Mouse (Mus musculus) brain, adult 2 months (tissue): ENCODE data around the gene Rnf113a2.
A peak's percentile ranks its signal among the peaks of the same experiment; 100 is the strongest.

Source experiments
- DNase-seq: peaks from one replicate; pipeline ENCODE4 v3.0.0; 2011; ENCODE audit warnings: low read depth, low spot score

Gene Rnf113a2

DNA sequence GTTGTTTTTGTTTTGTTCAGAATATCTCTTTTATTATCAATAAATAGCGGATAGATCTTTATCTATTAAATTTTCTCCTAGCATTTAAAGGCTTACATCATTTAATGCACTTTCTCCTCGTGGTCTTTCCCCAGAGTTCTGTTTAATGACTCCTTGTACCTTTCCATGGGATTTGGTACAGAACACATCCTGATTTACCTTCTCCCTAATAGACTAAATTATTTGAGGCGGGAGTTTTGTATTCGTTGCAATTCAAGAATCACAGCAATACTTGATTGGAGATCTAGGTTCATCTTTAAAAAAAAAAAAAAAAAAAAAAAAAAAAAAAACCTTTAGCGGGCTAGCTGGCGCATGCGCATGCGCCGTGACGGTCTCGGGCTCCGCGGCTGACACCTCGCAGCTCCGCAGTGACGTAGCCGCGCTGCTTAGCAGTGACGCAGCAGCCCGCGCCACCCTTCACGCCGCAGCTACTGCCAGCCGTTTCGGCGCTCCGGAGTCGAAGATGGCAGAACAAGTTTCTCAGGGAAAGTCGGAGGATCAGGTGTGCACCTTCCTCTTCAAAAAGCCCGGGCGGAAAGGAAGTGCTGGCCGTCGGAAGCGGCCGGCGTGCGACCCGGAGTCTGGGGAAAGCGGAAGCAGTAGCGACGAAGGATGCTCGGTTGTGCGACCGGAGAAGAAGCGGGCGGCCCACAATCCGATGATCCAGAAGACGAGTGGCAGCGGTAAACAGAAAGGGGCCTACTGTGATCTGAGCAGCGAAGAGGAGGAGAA, at the start of gene Rnf113a2:
Rnf113a2 (plus strand) TSS at position 363 of the 771 bp plus-strand sequence.
- DNase-seq, result peak; percentile 95

DNA sequence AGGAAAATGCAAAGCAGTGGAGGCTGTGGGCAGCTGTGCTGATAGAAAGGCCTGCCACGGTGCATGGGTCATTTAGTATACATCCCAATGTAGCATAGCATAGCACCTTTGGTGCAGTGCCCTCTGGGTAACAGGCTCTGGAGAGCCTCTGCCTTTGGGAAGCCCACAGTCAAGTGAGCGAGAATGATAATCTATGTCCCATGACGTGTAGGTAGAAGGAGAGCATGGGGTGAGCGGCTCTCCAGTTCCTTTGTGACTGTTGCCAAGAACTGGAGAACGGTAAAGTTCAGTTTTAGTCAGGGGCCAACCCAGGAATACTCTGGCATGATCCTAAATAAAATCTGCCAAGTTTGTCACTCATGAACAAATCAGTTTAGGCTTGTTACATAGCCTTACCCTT, 45.3 kb upstream of the Rnf113a2 start:
- no peak for DNase-seq

DNA sequence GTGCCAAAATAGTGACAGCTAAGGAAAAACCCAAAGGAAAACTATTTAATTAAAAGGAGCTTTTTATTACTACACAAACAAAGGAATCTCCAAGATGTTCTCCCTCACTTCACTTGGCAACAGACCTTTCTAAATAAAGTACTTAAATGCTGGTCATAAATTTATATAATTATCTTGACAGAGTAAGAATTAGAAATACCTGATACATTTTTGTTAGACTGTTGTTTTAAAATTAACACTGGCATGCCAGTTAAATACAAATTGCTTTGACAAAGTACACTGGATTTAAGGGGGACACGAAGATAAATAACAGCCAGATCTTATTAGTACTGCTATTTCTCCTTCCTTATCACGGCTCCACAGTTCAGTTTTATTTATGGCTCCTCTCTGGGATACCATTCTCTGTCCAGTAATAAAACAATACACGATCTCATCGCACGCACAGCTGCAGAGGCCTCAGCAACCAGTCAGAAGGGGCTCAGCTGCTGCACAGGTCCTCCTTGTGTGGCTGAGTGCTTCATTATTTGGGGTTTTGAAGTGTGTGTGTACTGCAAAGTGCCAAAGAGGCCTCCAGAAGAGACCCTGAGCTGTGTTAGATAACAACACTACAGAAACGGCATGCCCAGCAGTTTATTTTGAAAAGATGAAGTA, 43.0 kb upstream of the Rnf113a2 start:
- peak; percentile 61 for DNase-seq

DNA sequence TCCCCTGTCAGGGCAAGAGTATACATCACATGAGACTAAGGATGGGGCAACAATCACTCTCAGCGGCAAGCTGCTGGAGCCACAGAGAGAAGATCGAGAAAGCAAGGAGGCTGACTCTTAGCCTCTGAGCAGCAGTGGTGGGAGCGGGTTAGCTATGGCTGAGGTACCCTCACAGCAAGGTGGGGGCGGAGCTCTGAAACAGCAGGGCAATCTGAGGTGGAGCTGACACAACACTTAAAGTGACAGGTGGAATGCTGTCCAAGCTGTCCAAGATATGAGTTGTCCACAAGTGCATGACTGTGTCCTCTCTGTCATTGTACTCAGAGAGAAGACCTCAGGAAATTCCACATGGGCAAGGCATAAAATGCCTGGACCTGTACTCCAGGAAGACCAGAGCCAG, 34.6 kb upstream of the Rnf113a2 start:
- no peak for DNase-seq

DNA sequence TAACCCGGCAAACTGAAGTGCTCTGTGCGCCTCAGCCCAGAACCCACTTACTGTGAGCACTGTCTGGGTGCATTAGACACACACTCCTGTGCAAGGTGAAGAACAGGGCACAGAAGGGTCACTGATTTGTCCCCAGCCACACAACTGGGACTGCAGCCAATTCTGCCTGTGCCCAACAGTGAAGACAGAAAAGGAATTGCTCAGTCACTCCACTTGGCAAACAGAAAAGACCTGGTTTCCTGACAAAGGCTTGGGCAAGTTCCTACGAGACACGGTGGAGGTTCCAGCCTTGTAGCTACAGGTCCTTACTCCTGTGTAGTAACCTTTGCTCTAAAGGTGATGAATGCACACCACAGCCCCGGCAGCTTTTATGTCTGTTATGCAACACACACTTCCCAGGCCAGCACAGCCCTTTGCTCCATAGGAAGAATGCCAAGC, 32.3 kb upstream of the Rnf113a2 start:
- peak; percentile 40 for DNase-seq

DNA sequence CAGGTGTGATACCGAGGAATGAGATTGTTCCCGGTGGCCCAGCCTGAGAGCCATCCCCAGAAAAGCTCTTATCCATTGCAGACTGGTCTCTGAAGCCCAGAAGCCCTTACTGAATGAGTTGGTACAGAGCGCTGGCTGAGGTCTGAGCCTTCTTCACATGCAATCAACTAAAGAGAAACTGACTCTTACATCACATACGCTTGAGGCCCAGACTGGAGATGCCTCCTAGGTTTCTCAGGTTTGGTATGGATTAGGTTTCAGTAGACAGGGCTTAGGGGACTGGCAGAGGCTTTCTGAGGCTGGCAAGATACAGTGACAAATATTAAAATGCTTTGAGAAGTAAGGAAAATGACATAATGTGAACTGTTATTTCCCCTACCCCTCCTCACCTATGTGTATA, 31.6 kb upstream of the Rnf113a2 start:
- no peak for DNase-seq

DNA sequence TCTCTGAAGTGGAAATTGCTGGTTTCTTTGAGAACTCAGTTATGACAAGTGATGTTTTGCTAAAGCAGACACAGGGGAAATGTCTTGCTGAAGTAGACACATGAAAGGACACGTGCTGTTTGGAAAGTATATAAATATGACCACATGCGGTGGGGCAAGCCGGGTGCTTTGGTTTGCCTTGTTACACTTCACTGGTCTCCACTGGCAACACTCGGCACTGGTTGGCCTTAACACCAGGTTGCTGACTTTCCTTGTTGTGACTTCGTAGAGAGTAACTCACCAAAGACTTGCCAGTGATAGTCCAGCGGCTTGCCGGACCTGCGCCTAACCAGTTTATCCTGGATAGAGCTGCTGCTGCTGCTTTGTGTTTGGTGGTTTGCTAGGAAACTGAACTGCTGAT, 28.9 kb upstream of the Rnf113a2 start:
- no peak for DNase-seq

DNA sequence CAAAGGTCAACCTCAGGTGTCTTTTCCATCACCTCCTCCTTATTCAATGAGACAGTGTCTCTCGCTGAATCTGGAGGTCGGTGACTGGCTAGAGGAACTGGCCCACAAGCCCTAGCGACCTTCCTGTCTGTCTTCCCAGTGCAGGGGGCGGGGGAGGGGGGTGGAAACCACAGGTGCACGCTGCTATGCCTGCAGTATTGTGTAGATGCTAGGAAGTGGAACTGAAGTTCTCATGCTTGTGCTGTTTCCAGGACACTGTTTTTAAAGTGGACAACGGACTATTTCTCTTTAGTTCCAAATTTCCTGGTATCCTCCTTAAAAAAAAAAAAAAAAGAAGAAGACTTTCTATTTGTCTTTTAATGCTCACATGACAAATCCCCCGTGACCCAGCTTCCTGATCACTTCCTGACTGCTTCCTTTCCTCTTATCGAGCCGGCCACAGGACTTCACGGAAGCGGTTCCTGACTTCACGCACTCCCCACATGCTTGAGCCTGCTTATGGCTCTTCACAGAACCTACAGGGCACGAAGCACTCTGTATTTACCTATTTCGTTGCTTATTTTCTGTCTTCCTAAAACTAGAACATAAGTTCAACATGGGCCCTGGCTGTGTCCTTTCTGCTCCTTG, 28.1 kb upstream of the Rnf113a2 start:
- DNase-seq, result no peak

DNA sequence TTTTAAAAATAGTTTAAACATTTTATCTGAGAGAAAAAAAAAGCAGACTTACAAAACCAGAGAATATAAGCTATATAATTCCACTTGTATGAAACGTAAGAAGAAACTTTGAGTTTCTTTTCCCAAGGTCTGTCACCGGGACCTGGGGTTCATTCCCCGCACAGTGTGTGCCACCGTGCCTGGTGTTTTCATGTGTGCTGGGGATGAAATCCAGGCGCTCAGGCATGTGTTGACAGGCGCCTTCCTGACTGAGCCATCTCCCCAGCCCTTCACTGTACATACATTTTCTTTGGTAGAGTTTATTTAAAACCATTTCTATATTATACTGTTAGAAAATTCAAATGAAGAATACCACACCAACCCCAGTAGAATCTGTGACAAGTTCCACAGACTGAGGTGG, 26.7 kb upstream of the Rnf113a2 start:
- DNase-seq, result no peak

DNA sequence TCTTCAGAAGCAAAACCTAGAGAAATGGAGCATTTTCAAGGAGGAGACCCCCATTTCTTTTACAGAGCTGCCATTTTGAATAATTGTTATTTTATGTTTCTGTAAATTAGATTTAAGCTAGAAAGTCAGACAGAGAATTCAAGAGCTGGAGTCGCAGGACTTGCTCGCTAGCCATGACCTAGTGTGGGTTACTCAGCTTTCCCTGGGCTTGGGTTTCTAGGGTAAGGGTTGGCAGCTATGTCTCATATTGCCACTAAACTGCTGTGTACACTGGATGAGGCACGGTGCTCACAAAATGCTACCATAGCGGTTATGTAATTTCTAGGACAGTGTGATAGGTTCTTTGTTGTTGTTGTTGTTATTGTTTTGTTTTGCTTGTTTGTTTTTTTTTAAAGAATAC, 24.3 kb upstream of the Rnf113a2 start:
- DNase-seq, result no peak

DNA sequence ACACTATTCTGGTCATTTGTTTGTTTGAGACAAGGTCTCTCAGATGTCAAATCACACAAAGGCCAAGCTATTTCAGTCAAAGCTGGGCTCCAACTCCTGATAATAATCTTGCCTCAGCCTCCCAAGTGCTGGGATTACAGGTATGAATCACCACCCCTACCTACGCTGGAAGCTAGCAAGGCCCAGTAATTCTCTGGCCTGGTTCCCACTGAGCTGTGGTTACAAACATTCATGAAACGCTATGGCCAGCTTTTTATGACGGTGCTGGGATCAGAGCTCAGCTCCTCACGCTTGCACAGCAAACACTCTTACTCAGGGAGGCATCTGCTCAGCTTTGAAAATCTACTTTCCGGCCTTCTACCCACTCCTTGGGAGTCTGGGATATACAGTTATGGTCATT, 23.1 kb upstream of the Rnf113a2 start:
- no peak for DNase-seq

DNA sequence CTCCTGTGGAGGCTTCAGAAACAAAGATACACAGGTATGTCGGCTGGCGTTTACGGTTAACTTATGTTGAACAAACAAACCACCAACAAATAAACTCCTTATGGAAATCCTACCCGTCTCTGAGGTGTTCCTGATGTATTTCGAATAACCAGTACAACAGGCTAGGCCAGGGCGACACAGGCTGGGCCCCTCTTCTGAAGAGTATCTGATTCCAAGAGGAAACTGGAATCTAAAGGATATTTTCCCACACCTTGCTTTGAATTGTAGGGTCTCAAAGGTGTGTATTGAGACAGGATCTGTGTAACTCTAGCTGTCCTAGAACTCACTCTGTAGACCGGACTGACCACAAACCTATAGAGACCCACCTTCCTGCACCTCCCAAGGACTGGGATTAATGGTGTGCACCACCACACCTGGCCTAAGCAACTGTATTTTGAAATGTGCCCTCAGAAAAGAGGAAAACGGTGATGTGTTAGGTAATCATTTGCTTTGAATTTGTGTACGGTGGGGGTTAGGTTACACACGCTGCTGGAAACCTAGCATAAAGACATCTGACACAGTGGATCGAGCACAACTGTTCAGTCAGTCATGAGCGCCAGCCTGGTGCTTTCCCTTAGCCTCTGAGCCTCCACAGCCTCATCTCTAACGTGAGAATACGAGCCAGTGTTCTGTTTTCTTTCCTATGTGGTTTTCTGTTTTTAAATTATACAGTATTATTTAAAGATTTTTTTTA, 19.9 kb upstream of the Rnf113a2 start:
- no peak for DNase-seq

DNA sequence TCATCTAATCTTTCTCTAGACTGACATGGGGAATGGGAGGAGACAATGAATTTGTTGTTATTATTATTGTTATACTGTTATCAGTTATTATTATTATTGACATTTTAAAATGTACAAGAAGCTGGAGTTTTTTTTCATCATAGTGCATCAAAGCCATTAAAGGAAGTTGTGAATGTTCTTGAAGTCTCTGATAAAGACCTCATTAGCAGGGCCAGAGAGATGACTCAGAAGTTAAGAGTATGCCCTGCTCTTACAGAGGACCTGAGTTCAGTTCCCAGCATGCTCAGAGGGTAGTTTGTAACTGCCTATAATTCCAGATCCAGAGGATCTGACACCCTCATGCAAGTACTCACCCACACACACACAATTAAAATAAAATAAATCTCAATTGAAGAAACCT, 19.3 kb upstream of the Rnf113a2 start:
- no peak for DNase-seq

DNA sequence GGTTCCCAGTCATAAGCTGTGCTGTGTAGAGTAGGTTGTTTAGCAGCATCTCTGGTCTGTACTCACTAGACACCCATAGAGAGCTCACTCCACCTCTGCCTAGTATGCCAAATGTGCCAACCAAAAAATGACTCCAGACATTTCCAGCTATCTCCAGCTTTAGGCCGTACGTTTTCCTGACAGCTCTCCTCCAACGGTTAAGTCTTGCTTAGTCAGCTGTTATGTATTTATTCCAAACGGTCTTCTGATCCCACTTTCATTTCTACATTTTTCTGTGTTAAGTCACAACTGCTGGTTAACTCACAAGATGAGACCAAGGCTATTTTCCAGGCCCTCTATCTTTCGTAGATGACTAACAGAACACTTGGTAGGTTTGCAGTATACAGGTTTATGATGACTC, 18.4 kb upstream of the Rnf113a2 start:
- DNase-seq, result no peak

DNA sequence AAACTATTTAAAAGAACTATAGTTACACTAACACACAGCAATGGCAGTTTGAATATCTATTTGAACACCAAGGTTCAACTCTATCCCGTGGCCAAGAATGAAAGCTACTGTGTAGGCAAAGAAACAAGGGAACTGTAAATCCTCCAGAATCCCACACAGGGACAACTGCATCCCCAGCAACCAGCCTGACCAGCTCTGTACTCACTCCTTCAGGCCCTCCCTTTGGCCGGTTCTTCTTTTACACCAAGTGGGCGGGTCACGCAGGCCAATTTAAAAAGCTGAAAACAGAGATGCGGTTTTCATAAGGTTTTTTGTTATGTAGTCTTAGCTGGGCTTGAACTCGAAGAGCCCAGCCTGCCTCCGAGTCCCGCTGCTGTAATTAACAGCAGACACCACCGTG, 17.9 kb upstream of the Rnf113a2 start:
- no peak for DNase-seq

DNA sequence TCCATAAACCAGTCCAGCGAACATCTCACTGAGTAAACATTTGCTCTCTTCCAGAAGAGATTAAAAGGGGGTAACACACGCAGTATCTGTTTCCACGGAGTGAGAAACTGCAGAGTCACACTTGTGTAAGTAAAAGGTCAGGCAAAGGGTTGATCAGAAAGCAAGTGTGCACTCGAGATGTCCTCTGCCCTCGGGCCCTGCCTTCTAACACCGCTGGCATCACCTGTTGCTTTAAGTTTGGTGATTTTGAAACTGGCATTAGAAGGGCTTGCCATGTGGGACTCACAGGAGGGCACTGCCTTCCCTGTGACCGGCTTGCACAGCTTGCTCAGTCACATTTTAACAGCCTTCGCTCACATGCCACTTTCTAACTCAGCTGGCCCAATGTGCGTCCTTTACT, 17.3 kb upstream of the Rnf113a2 start:
- DNase-seq, result no peak

DNA sequence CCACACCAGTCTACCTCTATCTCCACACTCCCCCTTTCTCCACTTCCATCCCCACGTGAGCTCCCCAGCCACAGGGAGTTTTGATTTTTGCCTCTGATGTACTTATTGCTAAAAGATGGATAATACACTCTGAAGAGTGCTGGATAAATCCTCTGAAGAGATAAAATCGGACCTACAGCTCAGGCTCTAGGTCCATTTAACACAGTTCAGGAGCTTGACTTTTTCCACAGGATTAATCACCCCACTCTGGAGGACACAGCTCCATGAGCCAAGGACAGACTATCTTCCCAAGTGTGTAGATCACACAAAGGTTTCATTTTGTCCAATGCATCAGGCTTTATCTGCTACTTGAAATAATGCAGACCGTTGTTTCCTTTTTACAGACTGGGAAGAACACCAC, 16.9 kb upstream of the Rnf113a2 start:
- DNase-seq, result peak; percentile 20

DNA sequence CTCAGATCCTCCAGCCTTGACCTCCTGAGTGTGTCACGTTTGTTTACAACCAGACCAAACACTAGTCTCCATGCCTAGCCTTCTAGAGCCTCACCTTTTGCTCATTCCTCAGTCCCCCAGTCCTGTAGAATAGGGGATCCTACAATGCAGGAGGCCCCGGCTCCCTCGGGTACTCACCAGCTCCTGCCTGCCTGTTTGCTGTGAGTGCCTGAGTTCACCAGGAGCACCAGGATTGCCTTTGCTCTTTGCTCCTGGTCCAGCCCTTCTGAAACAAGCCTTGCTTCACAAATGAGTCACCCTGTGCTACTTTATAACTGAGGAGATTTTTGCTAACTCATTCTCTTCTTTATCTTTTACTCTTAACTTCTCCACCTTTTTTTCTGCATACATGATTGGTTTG, 16.3 kb upstream of the Rnf113a2 start:
- no peak for DNase-seq

DNA sequence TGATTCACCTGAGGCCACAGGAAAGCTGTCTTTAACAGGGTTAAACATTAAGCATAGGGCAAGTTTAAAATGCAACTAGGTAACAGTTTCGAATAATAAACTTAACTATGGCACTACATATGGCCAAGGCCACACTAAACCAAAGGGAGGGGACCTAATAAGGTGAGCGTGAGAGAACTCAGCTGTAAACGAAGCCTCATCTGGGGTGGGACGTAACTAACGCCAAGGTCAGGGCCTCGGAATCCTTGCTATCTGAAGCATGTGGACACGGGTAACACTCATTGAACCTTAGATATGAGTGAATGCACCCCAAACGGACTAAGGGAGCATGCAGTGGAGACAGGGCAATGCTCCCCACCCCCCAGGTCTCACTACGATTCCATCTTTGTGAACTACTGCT, 14.1 kb upstream of the Rnf113a2 start:
- no peak for DNase-seq

DNA sequence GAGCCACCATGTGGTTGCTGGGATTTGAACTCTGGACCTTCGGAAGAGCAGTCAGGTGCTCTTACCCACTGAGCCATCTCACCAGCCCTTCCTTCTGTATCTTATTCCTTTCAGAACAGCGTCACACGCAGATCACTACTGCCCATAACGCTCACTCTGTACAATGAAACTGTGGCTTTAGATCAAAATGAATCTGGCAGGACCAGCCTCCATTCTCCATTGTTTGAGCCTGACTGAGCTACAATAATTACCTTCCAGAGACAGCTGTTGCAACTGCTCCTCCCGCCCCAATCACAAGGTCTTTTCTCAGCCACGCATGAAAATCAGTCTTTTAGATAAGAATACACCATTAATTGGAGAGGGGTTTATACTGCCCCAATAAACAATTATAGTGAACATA, 12.5 kb upstream of the Rnf113a2 start:
- DNase-seq, result peak; percentile 76

DNA sequence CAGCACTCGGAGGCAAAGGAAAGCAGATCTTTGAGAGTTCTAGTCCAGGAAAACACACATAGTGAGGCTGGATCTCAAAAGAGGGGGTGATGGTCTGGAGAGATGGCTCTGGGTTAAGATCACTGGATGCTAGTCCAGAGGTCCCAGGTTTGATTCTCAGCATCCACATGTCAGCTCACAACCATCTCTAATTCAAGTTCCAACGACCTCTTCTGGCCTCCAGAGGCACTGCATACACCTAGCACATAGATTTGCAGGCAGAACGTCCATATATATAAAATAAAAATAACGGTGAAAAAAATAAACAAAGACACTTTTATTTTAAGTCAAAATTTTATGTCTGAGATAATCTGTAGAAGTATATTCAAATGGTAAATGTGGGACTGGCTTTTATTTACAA, 9.7 kb upstream of the Rnf113a2 start:
- no peak for DNase-seq
